Mouse (Mus musculus) MN1 (cell line): Measurements from ENCODE around the gene Lrmda.

ENCODE experiments used
- DNase-seq: peaks from one replicate; pipeline ENCODE4 v3.0.0-alpha.2; 2016; ENCODE audit warnings: low spot score

The Lrmda gene

DNA sequence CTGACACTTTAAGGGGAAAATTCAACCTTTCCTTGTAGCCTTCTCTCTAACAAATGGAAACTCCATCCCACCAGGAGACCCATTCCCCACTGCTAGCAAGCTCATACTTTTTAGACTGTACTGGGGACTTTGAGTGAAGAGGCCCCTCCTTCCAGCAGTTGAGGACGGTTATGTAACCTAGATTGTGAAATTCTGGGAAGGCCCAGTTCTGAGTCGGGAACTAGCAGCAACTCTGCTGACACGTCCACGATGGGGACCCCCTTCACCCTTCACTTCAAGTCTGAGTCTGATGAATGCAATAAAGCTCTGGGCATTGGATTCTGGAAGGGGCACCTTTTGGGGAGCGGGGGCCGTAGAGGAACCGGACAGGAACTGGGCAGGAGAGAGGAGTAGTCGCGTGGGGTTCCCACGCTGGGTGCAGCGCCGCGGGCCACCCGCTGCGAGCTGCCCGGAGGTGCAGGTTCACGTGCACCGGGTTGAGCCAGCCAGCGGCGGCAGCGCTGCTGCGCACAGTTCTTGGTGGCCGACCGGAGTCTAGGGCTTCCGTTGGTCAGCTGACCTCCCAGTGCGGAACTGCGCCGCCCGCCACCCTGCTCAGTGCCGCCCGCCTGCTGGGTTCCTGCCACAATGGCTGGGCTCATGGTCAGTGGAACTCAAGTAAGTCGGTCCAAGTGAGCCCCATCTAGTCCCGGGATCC, at the start of gene Lrmda:
TSS of gene Lrmda (plus strand) at position 461 of the 697 bp plus-strand sequence.
- no peak for DNase-seq

DNA sequence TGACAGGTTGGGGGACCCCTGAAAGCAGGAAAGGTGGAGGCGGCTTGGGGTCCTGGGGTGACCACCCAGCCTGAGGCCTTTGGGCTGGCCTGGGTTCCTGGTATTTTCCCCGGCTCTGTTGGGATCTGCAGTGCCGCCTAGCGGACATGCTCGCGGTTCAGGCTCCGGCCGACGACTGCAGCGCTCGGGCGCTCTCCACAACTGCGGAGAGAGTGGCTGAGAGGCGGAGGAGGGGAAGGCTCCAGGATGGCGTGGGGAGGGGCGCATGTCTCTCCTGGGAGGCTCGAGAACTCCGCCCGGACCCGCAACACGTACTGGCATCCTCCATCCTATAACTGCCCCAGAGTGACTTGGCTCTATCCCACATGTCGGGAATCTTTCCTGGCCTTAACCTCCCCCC, 38.0 kb upstream of the Lrmda start:
- peak; percentile 37 for DNase-seq

DNA sequence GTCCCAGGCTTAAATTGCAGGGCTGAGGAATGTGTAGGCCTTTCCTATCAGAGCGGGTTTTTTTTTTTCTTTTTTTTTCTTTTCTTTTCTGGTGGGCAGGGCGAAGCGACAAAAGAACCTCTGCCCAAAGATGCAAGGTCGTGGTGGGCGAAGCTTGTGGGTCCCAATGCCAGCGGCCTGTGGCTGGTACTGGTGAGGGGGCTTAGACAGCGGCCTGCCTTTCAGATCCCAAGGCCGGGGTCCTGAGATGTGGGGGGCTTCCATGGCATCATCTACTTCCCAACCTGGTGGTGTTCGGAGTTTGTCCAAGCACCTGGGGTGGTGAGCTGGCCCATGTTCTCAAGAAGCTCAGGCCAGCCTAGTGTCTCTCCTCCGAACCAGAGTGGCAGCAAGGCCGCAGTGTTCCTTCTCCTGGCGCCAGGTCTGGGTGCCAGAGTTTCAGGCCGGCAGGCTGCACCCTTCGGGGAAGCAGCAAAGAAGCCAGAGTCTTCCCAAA, 37.4 kb upstream of the Lrmda start:
- no peak for DNase-seq

DNA sequence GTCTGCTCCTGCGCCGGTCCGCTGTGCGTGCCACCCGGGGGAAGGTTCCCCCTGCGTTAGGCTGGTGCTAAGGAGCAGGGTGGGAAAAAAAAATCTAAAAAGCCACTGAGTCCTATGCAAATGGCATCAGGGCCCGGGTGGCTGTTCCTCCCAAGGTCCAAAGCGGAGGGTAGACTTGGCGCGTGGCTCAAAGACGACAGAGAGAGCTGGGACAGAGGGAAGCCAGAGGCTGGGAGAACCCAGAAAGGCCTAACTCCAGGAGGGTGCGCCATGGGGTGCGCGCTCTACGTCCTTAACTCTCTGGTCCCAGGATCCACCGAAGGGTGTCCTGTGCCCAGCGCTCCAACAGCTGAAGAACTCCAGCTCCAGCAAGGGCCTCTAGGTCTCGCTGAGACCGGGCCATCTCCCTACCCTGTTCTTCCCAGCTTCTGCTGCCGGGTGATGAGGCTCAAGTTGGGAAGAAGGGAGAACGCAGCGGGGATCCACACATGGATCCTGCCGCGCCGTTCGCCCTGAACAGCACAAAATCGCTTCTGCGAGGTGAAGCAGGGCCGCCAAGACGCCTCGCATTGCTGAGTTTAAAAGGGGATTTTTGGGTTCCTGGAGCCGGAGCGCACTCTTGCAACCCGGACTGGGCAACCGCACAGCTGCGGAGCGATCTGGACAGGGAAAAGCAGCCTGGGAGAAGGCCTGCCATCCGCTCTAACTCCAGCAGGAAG, 36.8 kb upstream of the Lrmda start:
- DNase-seq = peak; percentile 16

DNA sequence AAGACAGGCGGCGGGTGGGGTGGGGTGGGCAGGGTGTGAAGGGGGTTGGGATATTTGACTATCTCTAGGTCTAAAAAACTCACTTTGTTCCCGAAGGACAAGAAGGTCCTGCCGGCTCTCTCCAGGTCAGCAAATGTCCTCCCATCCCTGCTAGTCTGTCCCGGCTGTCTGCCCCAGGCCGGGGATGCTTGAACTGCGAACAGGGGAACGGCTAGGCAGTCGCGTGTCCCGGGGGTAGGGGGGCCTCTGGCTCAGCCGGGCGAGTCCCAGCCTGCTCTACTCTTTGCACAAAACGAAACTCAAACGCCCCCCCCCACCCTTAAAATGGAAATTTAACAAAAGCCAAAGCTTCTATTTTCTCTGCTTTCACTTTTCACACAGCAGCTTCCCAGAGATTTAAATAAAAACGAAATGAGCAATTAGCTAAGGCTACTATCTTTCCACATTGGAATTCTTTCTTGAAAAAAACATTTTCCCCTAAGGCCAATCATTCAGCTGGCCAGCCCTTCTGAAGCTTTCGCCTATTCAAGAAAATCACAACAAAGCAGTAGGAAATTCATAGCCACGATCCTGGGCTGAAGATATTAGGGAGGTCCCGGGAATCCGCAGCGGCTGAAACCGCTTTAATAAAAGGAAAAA, 36.1 kb upstream of the Lrmda start:
- no peak for DNase-seq

DNA sequence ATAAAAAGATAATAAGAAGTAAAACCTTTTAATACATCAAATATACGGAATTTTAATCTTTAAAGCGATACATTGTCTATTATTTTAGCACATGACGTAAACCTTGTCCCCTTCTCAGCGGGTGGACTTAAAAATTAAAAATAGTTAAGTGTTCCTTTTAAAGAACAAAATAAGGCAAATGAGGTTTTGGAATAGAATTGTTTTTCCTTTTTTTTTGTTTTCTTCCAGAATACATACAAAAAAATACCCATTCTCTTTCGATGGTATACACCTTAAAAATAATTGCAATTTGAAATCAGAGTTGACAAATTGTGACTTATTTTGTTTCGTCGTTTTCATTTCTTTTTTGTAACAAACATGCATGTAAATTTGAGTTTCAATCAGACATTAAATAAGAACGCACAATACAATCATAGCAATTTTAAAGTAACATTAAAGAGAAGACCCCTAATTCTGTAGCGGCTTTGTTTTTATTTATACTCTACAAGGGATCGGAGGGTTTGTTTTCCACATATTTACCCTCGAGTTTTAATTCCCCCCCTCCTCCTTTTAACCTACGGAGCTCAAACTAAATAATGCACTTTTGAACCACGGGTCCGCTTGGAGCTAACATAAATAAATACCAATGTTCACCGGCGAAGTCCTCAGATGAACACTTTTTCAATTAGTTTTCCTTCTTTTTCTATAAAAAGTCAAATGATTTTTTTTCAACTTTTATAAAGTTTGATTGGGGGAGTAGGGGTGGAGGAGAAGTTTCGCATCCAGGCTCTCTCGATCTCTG, 35.4 kb upstream of the Lrmda start:
- DNase-seq = no peak

DNA sequence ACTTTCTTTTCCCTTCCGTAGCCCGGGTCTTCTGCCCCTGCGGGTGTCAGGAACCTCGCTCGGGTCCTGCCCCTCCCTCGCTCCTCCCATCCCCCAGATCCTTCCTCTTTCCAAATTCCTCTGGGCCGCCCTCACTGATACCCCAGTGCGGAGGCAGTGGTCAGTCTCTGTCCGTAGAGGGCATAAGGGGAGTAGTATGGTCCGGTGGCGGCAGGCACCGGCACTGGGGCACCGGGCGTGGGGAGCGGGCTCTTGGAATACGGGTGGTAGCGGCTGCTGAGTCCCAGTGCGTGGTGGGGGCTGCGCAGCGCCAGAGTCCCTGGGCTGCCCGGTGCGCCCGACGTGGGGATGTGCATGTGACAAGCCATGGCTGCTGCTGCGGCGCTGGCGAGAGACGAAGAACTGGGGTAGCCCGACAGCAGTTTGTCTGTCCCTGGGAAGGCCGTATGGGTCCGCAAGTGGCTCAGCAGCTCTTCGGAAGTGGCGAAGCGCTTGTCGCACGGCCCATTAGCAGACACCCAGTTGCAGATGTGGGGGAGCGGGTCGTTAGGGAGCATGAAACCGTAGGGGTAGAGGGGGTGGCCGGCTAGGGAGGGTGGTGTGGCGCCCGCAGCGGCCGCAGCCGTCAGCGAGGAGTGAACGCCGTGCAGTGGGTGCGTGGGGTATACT, 34.6 kb upstream of the Lrmda start:
- no peak for DNase-seq

DNA sequence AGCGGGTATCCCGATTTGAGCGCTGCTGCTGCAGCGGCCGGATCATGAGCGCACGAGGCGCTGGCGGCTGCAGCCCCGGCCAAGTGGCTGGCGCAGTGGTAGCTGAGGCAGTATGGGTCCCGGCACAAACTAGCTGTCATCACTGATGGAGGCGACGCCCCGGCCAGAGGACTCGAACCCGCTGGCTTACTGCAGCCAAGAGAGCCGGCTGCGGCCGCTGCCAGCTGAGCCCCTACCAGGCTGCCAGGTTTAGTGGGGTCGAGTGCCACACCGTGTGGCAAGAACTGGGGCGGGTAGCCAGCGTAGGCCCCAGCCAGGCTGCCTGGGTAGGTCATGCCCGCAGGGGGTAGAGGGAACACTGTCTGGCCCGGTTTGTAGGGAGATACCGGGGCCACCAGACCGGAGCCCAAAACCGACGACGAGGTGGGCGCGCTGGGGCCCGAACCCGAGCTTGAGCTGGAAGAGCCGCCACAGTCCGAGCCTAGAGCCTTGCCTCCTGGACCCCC, 34.0 kb upstream of the Lrmda start:
- no peak for DNase-seq

DNA sequence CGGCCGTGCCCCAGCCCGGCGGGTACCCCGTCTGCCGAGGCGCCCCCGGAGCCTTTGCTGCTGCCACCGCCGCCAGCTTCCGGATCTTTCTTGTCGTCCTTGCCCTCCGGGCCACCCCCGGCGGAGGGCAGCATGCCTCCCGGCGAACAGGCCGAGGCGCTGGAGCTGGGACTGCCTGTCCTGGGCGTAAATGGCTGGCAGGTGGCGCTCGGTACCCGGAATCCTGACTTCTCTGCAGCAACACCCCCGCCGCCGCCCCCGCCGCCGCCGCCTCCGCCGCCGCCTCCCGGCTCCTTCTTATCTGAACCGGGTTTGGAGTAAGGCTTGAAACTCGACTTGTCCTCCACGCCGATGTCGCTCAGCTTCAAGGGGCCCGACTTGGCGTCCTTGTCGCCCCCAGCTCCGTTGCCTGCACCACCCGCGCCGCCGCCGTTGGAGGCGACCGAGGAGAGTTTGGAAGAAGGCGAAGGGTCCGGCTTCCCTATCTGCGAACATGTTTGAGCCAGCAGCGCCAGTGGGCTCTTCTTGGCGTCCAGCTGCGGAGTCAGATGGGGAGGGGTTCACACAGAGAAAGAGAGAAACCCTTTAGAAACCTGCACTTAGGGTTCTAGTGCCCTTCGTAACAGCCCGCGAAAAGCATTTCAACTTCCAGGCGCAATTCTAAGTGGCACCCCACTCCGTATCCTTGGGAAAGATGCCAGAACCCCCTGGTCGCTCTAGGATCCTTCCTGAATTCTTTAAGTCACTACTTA, 33.4 kb upstream of the Lrmda start:
- DNase-seq = peak; percentile 48

DNA sequence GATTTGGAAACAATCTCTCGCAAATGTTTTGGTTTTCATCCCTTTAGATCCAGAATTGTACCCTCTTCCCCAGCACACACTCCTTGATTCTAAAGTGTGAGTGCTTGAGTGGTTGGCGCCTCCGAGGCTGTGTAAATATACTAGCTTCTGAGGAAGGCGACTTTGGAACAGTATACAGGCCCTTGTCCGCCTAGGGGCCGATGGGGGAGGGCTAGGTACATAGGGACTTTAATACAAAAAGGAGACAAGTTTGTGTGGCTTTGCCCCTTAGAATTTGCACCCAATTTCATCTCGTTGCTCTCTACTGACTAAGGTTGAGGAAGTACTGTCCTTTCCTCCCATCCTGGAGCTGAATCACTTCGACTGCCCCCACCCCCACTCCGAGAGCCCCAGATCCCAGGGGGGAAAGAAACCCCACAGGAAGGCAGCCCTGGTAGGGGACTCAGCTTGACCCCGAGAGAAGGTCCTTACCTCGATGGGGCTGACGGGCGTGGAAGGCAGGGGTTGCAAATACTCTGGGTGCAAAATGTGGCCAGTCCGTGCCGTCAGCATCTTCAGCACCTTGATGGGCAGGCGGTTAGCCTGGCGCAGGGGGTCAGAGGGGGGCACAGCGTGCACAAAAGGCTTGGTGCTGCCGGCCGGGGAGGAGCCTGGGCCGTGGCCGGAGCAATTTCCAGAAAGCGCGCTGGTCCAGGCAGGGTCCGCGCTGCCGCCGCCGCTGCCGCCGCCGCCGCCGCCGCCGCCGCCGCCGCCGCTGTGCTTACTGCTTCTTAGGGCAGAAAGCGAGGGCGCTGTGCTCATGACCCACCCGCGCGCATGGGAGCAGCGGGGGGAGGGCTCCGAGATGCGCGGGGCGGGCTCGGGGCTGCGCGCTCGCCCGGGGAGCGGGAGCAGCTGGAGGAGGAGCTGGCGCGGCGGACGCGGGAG, 32.5 kb upstream of the Lrmda start:
- DNase-seq = peak; percentile 33

DNA sequence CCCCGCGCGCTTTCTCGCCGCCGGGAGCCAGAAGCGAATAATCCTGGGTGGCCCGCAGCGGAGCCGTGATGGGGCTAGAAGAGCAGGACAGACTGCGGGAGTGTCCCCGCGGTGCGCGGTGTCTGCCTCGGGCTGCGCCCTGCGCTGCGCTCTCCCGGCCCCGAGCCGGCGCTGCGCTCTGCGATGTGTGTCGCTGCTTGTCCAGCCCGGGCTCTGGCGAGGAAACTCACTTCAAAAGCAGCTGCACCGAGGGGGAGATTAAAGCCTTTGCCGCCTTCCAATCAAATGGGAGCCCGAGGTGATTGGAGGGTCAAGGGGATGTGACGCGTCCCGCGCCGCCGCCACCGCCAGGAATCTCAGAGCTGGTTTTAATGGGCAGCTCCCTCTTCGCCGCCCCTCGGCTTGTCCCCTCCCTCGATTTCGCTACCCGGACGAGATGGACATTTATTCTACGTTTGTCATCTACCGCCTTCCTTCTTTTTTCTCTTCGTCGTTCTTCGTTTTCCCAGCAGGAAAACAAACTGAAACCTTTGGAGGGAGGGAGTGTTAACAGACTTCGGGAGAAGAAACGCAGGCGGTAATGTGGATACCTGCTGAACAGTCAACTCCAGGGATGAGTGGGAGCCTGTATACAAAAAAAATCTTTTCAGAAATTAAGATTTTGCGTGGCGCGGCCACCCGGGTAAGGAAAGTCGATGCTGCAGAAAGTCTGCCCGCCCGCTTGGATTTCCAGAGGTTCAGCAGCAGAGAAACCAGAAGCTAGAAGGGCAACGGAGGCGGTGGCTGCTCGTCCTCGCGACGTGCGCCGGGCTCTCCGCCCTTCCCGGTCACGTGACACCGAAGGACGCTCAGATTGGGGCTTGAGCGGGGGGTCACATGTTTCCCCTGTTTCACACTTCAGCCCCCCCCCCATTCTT, 31.6 kb upstream of the Lrmda start:
- peak; percentile 88 for DNase-seq

DNA sequence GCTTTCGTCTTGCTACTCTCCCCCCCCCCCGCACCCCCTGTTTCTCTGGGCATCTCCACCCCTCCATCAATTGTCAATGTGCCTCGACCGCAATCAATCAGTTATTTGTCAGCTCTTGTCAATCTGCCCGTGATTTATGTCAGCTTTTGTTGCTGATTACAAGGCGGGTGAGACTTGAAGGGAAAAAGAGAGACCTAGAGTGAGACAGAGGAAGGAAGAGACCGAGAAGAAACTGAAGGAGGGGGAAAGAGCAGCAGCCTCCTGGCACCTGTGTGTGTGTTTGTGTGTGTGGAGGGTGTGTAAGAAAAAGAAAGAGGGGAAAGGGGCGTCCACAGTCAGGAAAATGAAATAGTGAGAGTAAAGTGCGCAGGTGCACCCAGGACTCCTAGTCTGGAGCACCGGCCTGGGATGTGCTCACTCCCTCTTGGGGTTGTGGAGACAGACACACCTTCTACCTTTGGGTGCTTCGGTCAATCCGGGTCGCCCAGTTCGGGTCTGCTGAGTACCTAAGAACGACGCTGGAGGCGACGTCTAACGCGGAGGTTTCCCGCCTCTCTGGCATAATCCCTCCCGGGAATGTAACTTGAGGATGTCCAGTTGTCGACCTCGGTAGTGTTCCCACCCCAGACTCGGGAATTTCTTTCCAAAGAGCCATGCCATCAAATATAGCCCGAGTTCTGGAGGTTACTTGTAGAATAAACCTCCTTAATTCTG, 30.8 kb upstream of the Lrmda start:
- peak; percentile 33 for DNase-seq

DNA sequence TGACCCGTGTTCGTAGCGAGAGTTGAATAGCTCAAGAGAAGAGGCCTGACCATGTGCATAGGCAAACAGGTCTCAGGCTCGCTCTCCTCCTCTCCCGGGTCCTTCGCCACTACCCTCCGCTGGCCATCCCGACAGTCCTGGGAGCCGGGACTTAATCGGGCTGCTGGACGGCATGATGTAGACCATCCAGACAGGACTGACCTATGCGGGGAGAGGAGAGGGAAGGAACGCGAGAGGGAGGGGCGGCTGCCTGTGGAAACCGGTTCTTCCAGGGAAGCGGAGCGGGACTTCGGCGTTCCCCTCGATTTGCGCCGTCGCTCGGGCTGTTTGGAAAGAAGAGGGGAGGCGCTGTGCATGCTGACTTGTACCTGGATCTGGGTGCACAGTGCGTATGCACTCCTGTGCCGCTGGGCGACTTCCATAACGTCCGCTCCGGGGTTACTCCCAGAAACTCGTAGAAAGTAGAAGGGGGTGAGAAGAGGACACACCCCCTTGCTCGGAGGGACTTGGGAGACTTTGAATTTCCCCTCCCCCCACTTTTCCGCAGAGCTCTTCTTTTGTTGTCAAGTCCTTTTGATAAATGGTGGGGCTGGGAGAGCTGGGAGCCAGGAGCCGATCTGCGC, 30.1 kb upstream of the Lrmda start, which contains the start of gene Zfp503:
TSS of gene Zfp503 (minus strand) at position 311 of the 623 bp plus-strand sequence.
- DNase-seq = peak; percentile 65

DNA sequence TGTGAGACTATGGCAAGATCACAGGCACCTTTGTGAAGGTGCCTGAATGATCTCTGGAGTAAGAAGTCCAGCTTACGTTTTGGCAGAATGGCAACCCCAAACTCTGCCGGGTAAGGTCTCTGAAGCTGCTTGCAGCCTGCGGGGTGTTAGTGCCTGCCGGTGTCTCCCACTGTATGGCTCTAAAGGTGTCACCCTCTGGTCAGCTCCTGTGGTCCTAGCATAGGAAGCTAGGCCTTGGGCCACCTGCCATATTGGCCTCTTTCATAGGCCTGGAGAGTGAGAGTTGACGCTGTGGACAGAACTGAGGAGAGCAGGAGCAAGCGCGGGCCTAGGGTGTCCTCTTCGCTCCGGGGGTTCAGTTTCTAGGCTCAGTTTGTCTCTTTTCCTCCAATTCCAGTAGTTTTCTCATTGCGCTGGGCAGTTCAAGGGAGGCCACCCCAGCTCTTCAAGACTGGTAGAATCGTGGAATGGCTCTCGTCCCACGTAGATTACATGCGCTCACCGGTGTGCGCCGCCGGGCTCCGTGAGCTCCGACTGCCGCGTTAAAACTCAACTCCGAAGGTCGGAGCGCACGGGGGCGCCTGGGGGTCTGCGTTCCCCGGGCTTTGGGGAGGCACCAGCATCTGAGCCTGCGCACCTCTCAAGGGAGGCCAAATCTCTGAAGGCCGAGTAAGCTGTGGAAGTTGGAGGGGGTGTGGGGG, 29.0 kb upstream of the Lrmda start:
- DNase-seq = peak; percentile 24

DNA sequence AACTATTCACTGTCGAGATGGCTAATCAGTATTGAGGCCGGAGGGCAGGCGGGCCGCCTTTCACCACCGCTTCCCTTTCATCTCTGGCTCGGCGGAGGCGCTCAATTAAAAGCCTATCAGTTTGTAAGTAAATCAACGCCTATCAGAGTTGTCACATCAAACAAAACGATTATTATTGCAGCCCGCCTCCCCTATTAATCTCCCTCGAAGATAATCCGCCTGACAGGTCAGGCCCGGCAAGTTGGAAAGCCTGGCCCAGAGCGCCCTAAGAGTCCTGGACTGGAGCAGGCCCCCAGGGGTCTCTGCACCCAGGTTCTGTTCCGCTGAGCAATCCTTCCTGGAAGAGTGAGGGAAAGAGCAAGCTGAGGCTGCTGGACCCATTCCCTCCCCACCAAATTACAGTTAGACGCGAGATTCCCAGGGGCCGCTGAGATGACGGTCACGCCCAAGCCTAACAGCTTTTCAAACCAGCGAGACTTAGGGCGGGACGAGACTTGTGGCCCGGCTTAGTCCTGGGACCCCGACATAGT, 28.2 kb upstream of the Lrmda start:
- DNase-seq = peak; percentile 50

DNA sequence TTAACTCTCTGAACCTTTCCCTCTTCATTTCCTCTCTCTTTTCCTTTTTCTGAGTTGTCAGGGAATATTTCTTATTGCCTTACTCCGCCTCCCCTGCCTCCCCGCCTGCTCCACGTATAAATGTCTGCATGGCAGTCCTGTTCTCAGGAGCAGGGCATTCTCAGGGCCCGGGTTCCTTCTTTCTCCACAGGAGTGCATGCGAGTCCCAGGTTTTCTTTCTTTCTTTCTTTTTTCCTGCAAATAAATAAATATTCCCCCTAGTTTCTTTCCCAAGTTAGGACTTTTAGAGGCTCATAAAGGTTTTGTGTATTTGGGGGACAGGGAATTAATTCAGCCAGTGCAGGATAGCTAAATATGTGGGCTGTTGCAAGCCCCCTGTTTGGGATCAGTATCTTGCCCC, 27.7 kb upstream of the Lrmda start:
- DNase-seq = no peak
